Mouse (Mus musculus) adrenal gland, postnatal 25 days (tissue): ENCODE data around the gene Thap12. TPM values are rescaled to one million over a fixed set of nuclear protein-coding genes. Genes with fewer than 3 reads are reported as not detected.

Source experiments
- DNase-seq: peaks from one replicate; pipeline ENCODE4 v3.0.0; 2021; ENCODE audit warnings: mixed read lengths
- total RNA-seq: library from RNA; stranded (reverse); gene quantifications from 2 replicates; pipeline ENCODE4 v1.2.3, GENCODE M21; 2021

Thap12 gene
- total RNA-seq, 1 experiment from 2014 or later: 68.2 TPM

DNA sequence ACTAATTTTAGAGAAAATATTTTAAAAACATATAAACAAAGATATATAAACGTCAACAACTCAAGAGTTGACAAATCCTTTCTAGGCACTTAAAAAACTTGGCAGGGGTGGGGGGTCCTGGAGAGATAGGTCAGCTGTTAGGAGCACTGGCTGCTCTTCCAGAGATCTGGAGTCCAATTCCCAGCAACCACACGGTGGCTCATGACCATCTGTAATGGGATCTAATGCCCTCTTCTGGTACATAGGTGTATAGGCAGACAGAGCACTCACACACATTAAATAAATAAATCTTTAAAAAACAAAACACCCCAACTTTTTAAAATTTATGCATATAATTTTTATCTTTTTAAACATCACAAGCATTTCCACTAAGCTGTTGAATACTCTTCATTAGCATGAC, 5.4 kb upstream of the Thap12 start:
- DNase-seq: no peak

DNA sequence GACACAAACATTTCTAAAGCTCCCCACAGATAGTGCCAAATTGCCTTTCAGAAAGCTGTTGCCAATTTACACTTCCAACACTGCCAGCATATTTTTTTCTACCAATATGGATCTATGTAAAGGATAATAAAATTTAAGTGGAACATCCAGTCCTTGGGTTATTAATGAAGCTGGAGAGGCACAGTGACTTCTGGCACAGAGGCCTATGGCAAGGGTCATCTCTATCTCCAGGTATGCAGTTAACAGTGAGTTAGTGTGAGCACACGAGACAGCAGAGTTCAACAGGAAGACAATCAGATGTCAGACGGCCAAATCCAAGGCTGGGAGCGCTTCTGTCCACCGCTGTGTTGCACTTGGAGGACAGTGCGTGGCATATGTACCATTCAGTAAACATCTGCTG, 4.9 kb upstream of the Thap12 start:
- DNase-seq: no peak

DNA sequence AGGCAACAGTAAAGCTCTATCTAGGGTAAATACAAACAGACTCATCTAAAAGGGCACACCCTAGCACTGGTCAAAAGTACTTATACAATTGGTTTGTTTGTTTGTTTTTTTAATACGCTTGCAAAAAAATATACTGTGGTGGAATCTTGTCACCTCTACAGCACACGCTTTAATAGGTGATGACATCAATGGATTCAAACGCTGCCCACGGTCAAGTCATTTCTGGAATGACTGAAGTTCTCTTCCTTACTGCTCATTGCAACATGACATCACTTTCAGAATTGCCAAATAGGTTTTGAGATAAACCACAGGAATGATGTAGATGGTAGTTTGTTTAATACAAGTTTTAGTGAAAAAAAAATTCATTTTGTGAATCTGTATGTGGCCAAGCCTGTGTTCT, 4.3 kb upstream of the Thap12 start:
- no peak for DNase-seq

DNA sequence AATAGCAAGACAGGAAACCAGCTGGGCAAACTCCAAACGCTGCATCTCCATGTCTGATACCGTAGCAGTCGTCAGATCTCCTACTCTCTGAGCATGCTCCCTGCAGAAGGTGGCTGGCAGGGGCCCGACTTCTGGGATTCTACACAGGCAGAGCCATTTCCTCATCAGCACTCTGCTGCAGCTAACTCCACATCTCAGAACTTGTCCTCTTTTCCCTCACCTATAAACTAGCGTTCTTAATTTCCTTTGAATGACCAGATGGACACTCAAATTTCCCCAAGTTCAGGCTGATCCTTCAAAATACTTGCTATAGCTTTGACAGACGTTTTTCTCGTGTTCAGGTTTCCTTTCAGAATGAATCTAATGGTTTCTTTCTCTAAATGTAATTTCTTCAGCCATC, 1.1 kb upstream of the Thap12 start:
- DNase-seq: no peak

DNA sequence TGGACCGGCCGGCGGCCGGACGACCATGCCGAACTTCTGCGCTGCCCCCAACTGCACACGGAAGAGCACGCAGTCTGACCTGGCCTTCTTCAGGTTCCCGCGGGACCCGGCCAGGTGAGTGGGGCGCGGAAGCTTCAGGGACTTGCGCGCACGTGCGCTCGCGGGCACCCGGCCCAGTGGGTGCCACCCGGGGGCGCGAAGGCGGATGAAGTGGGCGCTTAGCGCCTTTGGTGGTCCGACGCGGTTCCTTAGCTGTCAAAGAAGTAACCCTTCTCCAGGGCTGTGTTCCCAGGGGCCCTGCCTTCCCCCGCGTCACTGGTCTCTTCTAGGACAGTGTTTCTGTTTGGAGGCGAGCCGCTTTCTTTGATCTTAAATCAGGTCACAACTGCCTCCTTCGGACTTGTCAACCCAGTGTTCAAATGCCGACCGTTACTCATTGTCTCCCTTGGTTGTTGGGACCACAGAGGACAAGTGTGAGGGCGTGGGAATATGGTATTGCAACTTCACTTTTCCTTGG, 520 bp downstream of the Thap12 start:
- peak; percentile 32 for DNase-seq

DNA sequence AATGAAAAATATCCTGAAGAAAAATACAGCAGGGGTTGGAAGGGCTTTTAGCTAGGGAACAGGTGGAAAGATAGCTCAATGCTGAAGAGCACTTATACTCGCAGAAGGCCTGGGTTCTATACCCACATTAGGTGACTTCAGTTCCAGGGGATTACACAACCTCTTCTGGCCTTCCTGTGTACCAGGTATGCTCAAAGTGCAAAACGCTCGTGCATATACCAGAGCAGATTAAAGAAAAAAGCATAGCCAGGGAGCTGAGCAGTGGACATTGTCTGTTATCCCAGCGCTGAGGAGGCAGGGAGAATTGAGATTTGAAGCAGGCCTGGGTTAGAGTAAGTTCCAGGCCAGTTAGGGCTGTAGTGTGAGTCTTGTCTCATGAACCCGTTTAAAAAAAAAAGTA, 1.4 kb downstream of the Thap12 start:
- no peak for DNase-seq

DNA sequence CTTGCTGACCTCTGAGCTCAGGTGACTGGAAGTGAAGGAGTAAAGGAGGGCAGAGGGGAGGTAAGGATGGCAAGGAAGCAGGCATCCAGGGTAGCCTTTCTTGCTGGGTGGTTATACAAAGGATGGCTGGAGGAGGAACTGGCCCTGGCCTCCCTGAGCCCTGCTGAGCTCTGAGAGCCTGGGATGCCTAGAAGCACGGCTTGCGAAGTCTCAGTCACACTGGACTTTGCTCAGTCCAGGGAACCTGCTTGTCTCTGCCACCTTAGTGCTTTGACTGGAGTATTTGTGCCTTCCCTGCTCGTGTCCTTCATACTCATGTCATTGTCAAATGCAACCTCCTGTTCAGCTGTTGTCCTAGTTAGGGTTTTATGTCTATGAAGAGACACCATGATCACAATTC, 10.8 kb downstream of the Thap12 start:
- no peak for DNase-seq

DNA sequence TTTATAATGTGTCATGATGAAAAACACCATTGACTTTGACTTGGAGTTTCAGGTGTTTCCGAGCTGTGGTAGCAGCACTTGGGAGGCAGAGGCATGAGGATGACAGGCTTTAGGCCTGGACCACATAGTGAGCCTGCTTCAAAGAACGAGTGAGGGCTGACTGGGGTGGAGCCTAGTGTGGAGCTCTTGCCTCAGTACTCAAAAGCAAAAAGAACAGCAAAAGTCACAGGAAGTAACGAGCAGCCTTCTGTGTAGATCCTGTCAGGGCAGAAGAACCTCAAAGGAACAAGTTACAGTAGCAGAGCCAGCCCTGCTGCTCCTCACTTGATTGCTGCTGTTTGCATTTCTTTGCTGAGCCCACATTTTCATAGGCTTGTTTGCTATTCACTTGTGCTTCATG, 14.5 kb downstream of the Thap12 start:
- DNase-seq: no peak

DNA sequence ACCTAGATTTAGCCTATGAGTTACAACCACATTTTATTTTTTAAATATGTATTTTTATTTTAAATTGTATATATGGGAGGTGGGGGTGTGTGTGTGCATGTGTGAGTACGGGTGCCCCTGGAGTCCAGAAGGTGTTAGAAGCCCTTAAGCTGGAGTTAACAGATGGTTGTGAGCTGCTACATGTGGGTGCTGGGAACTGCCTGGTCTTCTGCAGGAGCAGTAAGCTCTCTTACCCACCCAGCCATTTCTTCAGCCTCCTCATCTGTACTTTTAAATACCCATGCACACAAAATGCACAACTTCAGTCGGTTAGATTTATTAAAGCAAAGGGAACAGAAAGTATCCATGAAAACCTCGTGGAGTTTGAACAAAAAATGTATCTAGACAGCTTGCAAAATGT, 16.9 kb downstream of the Thap12 start:
- DNase-seq: no peak

DNA sequence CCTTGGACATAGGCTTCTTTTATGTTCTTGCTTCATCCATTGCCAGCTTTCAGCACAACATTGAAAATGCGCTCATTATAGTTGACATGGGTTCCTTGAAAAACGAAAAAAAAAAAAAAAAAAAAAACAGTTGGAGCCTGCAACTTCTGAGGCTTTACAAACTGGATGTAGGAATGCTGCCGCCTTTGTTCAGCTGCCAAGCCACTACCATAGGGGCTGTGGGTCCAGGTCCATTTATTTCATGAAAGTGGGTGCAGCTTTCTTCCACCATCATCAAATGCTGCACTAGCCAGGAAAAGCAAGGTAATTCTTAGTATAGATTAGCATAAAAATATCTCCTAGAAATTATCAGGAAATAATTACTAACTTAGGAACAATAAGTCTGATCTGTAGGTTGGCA, 17.8 kb downstream of the Thap12 start:
- no peak for DNase-seq

DNA sequence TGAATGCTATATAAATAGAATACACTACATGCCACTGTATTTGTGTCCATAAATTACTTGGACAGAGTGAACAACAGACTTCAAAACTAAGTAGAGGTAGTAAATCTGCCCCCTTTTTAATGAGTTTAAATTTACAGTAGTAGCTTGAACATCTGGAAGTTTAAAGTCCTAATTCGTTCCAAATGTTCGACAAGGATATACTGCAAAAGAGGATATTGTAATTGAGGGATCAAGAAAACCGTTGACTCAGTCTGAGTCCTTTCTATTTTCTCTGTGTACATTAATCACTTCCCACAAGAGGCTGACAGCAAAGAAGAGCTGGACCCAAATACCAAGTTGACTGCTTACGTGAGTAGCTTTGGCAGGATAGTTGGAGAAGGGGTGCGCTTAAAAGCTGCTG, 18.3 kb downstream of the Thap12 start:
- DNase-seq: no peak

DNA sequence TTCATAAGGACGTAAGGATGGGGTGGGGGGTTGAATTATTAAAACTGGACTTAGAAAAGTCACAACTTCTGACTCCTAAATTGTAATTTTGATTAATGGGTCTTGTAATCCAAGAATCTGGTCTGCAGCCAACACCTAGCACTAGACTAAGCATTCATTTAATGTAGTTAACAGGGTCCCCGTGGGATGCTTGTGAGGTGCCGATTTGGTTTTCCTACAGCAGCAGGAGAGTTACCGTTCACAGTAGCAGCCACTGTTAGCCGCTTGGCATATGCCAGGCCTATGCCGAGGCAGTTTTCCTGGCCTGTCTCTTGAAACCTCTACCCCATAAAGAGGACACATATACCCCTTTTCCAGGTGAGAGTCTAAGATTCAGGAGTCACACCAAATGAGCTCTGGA, 18.7 kb downstream of the Thap12 start:
- no peak for DNase-seq

DNA sequence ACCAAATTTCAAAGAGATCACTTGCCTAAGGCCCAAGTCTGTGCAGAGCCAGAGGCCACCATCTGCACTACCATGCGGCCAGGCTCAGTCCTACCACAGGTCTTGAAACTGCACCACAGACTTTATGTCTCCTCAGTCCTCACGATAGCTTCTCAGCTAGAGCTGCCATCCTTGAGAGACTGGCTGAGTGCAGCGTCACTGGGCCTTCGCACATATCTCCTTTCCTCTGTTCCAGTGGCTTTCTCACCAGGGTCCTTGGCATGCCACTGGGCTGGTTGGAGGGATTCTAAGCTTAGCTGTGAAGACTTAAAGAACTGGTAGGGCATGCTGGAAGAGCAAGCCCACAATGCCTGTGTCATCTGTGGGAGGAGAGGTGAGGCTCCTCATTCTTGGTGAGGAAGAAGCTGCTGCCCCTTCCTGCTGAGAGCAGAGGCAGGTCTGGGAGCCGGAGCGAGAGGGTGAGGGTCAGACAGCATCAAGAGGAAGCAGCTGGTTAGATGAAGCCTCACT, 22.8 kb downstream of the Thap12 start:
- no peak for DNase-seq

DNA sequence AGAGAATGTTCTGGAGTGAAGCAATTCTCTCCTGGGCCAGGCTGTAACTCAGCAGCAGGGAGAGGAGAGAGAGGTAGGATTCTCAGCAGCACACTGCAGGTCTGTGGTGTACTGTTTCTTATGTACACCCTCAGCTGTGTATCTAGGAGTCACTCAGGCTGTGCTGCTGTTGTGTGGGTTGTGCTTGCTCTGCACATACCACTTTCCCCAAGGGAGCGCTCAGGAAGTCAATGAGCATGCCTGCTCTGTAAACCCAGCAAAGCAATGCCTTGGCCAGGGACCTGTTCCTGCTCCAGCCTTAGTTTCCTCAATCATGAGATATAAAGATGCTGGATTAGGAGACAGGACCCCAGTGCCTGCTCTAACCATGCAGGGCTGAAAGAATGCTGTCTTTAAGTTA, 25.1 kb downstream of the Thap12 start:
- DNase-seq: no peak

DNA sequence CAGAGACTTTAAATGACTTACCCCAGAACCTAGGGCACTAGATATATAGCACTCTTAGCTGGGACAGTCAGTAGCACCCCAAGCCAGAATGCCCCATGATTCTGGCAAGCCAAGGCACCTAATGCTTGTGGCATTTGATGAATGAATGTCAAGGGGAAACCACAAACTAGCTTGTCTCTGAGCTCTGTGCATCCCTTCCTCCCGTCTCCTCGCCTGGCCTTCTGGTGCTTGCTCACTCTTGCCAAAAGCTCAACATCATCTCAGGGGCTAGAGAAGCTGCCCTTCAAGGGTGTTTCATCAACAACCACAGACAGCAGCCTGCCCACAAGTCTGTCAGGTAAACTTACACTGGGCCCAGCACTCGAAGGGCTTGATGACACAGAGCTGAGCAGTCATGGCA, 25.6 kb downstream of the Thap12 start:
- DNase-seq: no peak

DNA sequence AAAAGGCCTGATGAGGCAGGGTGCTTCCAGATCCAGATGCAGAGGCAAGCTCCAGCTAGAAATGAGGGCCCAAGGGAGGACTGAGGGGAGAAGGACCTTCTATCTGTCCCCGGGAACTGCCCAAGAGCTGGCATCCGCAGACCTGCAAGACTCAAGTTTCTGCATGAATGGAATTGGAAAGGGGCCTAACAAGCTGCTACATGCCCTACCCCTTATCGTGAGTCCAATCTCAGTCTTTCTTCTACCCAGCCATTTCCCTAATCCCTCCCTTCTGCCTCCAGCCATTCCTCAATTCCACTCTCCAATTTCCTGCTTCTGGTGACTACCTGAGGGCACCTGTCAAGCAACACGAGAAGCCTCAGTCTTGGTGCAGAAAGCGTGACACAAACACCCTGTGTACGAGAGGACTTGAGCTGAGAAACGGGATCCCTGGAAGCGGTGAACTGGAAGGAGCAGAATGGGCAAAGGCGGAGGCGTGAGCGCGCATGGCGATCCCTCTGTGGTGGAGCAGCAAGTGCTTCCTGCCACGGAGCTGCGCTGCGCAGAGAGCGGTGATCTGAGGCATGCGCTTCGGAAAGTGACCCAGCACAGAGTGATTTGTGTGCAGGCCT, 26.9 kb downstream of the Thap12 start:
- DNase-seq: no peak

DNA sequence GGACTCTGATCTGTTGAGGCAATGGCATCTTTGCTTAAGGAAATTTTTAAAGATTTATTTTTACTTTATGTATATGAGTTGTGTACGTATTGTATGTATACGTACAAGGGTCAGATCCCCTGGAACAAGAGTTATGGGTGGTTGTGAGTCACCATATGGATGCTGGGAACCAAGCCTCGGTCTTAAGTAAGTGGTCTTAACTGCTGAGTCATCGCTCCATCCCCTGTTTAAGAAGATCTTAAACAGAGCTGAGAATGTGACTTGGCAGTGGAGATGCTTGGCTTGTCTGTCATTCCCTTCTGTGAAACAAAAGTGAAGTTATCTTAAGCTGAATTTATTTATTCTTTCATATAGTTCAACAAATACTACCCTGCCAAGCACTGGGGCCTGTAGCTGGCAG, 31.1 kb downstream of the Thap12 start:
- no peak for DNase-seq

DNA sequence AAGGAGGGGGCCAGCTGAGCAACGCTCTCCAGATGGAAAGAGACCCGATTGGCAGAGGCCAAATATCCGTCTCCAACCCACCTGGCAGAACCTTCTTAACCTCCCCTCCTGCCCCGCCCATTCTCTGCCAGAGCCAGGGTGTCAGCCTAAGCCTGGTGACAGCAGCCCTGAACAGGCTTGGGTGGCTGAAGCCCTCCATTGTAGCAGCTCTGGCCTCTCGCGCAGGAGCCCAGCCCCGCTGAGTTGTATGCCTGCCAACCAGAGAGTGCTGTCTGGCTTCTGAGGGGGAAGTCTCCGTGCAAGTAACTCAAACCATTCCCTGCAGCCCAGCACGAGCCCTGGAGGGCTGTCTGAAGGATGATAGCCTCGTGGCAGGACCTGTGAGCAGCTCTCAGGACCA, 32.0 kb downstream of the Thap12 start:
- DNase-seq: no peak

DNA sequence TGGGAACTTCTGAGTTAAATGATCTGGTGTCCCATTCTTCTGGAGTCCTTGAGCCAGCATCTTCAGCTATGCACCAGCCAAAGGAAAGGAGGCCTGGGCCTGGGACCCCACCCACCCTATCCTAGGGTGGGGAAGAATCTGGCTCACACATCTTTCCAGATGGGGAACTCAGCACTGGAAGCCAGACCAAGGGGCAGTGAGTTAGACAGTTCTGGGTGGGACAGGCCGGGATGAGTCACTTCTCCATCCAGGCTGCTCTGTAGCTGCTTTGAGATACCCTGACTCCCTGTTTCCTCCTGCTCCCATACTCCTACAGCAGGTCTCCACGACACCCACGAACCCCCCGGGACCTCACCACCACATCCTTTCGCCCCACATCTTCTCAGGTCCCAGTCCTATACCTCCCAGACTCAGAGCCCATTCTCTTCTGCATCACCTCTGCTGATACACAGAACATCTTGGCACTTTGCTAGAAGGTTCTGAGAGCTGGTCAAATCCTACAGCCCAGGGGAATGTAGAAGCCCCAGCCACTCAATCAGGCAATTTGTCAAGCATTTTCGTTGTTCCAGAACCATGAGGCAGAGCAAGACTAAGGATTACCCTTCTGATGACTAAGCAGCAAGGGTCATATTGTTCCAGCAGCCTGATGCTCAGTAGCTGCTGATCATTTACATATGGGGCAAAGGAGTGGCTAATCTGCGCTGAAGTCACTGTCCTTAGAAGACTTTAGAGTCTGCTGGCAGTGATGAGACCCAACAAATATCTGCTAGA, 34.1 kb downstream of the Thap12 start:
- no peak for DNase-seq

DNA sequence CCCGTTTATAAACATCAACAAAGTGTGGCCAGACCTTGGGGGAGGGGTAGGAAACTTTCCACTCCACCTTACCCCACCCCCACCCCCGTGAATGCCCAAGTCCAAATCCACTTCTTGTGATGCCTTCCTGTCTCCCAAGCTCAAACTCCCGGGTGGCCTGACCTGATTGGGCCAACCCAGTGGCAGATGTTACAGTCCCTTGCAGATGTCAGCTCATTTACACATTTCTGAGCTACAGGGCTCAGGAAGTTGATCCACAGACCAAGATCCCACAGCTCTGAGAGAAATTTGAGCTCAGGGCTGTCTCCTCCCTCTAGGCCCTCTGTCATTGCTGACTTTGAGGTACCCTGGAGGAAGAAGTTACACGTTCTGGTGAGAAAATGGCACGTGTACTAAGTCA, 37.5 kb downstream of the Thap12 start:
- DNase-seq: no peak

DNA sequence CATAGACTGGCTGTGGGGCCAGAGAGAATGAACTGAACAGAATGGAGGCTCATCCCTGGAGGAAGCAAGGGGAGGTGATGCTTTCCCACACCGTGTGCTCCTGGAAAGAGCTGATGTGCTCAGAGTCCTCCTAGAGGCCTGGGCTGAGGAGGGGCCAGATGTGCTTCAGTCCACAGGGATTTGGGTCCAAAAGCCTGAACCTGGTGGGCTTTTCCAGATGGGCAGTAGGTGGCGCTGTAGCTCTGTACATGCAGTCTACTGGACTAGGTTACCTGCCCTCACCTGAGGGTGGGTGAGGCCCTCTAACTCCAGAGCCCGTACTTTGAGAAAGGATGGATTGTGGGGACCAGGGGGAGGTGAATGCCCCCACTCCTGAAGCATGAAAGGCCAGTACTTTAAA, 40.4 kb downstream of the Thap12 start:
- DNase-seq: peak; percentile 68

DNA sequence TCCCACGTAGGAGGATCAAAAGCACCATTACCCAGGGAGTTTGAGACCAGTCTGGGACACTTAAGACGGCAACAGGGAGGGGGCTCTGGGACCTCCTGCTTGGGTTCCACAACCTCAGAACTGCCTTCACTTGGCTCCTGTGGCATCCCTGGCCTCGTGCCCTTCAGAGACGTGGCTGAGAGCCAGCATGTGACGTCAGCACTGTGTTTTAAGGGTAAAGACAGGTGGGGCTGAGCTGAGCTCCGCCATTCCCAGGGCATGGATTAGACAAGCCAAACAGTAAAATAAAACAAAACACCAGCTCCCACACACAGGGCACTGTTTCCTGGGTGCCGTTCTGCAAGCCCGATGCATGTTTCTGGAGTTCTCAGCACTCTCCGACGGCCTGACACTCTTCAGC, 47.5 kb downstream of the Thap12 start:
- peak; percentile 47 for DNase-seq

DNA sequence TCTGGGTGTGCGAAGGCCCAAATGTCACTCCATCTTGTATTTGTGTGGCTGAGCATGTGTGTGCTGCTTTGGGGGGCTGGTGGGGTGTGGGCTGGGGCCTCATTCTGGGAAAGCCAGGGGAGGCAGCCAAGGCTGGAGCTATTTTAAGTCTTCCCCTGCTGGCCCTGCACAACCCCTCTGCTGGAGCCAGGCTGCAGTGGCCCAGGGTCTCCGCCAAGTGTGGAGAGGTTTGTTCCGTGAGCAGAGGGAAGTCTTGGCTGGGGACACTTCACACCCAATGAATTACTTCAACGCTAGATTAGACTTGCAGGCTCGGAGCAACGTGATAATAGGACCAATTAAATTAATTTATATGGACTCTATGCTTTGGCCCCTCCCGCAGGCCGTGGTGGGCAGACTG, 49.8 kb downstream of the Thap12 start:
- DNase-seq: no peak

DNA sequence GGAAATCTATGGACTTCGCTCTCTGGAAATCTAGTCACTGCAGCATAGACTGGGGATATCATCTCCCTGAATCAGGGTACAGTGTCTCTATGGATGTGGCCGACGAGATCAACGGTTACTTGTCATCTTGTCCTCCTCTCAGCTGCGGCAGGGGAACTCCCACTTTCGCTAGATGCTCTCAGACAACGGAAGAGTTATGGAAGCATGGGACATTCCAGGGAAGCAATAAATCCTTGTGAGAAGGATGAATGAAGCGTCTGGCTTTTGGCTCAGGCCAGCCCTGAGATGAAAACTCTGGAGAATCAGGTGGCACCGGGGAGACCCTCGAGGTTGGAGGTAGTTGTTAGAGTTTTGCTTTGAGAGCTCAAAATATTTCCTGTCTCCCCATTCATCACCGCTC, 53.1 kb downstream of the Thap12 start:
- no peak for DNase-seq
